Mouse (Mus musculus): ENCODE measurements around the gene Tbcb. TPM values are rescaled to one million over a fixed set of nuclear protein-coding genes. Genes with fewer than 3 reads are reported as not detected.

The Tbcb gene
- 168 TPM for polyA plus RNA-seq (2015; fragmentation: Illumina TruSeq; extraction: RNeasy Lipid Tissue Mini Kit (QIAGEN cat#74804); ENCODE audit: low read depth, low replicate concordance)

GRCm38 (mm10) chr7:30231669-30232454, at the start of gene Tbcb, which contains the start of gene Polr2i:
Tbcb (minus strand) TSS chr7:30232272.
Polr2i (plus strand) TSS chr7:30231948.

GRCm38 (mm10) chr7:30279951-30280669, 48.0 kb upstream of the Tbcb start, which contains the start of the genes Thap8 and Wdr62:
Thap8 (plus strand) TSS chr7:30280094.
Wdr62 (minus strand) TSS chr7:30280419.

GRCm38 (mm10) chr7:30235625-30236024, 3.6 kb upstream of the Tbcb start, which contains the start of gene Ovol3:
Ovol3 (minus strand) TSS chr7:30235725.

GRCm38 (mm10) chr7:30198481-30198971, 33.5 kb downstream of the Tbcb start, which contains the start of gene Capns1:
Capns1 (minus strand) TSS chr7:30198811.

GRCm38 (mm10) chr7:30183879-30184289, 48.2 kb downstream of the Tbcb start, which contains the start of gene Cox7a1:
Cox7a1 (plus strand) TSS chr7:30184144.

Other genes starting within 250 kb of the Tbcb start
- 1.8 TPM for gene Zfp568, start 248.3 kb downstream of the Tbcb start, polyA plus RNA-seq (2015; fragmentation: Illumina TruSeq; extraction: RNeasy Lipid Tissue Mini Kit (QIAGEN cat#74804); ENCODE audit: low read depth, low replicate concordance)
- 16.0 TPM for gene Zfp14, start 180.9 kb downstream of the Tbcb start, polyA plus RNA-seq (2015; fragmentation: Illumina TruSeq; extraction: RNeasy Lipid Tissue Mini Kit (QIAGEN cat#74804); ENCODE audit: low read depth, low replicate concordance)
- 5.0 TPM for gene Zfp82, start 159.4 kb downstream of the Tbcb start, polyA plus RNA-seq (2015; fragmentation: Illumina TruSeq; extraction: RNeasy Lipid Tissue Mini Kit (QIAGEN cat#74804); ENCODE audit: low read depth, low replicate concordance)
- gene Gm26920, start 141.9 kb downstream of the Tbcb start, polyA plus RNA-seq (2015; fragmentation: Illumina TruSeq; extraction: RNeasy Lipid Tissue Mini Kit (QIAGEN cat#74804); ENCODE audit: low read depth, low replicate concordance), result 0.83 TPM
- 7.6 TPM for gene Zfp566, start 141.7 kb downstream of the Tbcb start, polyA plus RNA-seq (2015; fragmentation: Illumina TruSeq; extraction: RNeasy Lipid Tissue Mini Kit (QIAGEN cat#74804); ENCODE audit: low read depth, low replicate concordance)
- gene Zfp260, start 137.5 kb downstream of the Tbcb start, polyA plus RNA-seq (2015; fragmentation: Illumina TruSeq; extraction: RNeasy Lipid Tissue Mini Kit (QIAGEN cat#74804); ENCODE audit: low read depth, low replicate concordance), result 67.4 TPM
- 13.2 TPM for gene Zfp382, start 110.3 kb downstream of the Tbcb start, polyA plus RNA-seq (2015; fragmentation: Illumina TruSeq; extraction: RNeasy Lipid Tissue Mini Kit (QIAGEN cat#74804); ENCODE audit: low read depth, low replicate concordance)
- gene Zfp146, start 62.5 kb downstream of the Tbcb start, polyA plus RNA-seq (2015; fragmentation: Illumina TruSeq; extraction: RNeasy Lipid Tissue Mini Kit (QIAGEN cat#74804); ENCODE audit: low read depth, low replicate concordance), result 38.1 TPM
- 10.0 TPM for gene Cox7a1, start 48.1 kb downstream of the Tbcb start, polyA plus RNA-seq (2015; fragmentation: Illumina TruSeq; extraction: RNeasy Lipid Tissue Mini Kit (QIAGEN cat#74804); ENCODE audit: low read depth, low replicate concordance)
- gene Capns1, start 33.5 kb downstream of the Tbcb start, polyA plus RNA-seq (2015; fragmentation: Illumina TruSeq; extraction: RNeasy Lipid Tissue Mini Kit (QIAGEN cat#74804); ENCODE audit: low read depth, low replicate concordance), result 226 TPM
- 79.0 TPM for gene Polr2i, start 324 bp downstream of the Tbcb start, polyA plus RNA-seq (2015; fragmentation: Illumina TruSeq; extraction: RNeasy Lipid Tissue Mini Kit (QIAGEN cat#74804); ENCODE audit: low read depth, low replicate concordance)
- not detected for gene Ovol3, start 3.5 kb upstream of the Tbcb start, polyA plus RNA-seq (2015; fragmentation: Illumina TruSeq; extraction: RNeasy Lipid Tissue Mini Kit (QIAGEN cat#74804); ENCODE audit: low read depth, low replicate concordance)
- gene Thap8, start 47.8 kb upstream of the Tbcb start, polyA plus RNA-seq (2015; fragmentation: Illumina TruSeq; extraction: RNeasy Lipid Tissue Mini Kit (QIAGEN cat#74804); ENCODE audit: low read depth, low replicate concordance), result not detected
- 1.8 TPM for gene Wdr62, start 48.1 kb upstream of the Tbcb start, polyA plus RNA-seq (2015; fragmentation: Illumina TruSeq; extraction: RNeasy Lipid Tissue Mini Kit (QIAGEN cat#74804); ENCODE audit: low read depth, low replicate concordance)
- 504 TPM for gene Clip3, start 59.5 kb upstream of the Tbcb start, polyA plus RNA-seq (2015; fragmentation: Illumina TruSeq; extraction: RNeasy Lipid Tissue Mini Kit (QIAGEN cat#74804); ENCODE audit: low read depth, low replicate concordance)
- 87.8 TPM for gene Alkbh6, start 76.4 kb upstream of the Tbcb start, polyA plus RNA-seq (2015; fragmentation: Illumina TruSeq; extraction: RNeasy Lipid Tissue Mini Kit (QIAGEN cat#74804); ENCODE audit: low read depth, low replicate concordance)
- 9.7 TPM for gene Syne4, start 82.5 kb upstream of the Tbcb start, polyA plus RNA-seq (2015; fragmentation: Illumina TruSeq; extraction: RNeasy Lipid Tissue Mini Kit (QIAGEN cat#74804); ENCODE audit: low read depth, low replicate concordance)
- 0.43 TPM for gene E130208F15Rik, start 89.5 kb upstream of the Tbcb start, polyA plus RNA-seq (2015; fragmentation: Illumina TruSeq; extraction: RNeasy Lipid Tissue Mini Kit (QIAGEN cat#74804); ENCODE audit: low read depth, low replicate concordance)
- 11.2 TPM for gene Sdhaf1, start 91.6 kb upstream of the Tbcb start, polyA plus RNA-seq (2015; fragmentation: Illumina TruSeq; extraction: RNeasy Lipid Tissue Mini Kit (QIAGEN cat#74804); ENCODE audit: low read depth, low replicate concordance)
- gene Lrfn3, start 130.5 kb upstream of the Tbcb start, polyA plus RNA-seq (2015; fragmentation: Illumina TruSeq; extraction: RNeasy Lipid Tissue Mini Kit (QIAGEN cat#74804); ENCODE audit: low read depth, low replicate concordance), result 13.9 TPM
- 90.8 TPM for gene Tyrobp, start 181.5 kb upstream of the Tbcb start, polyA plus RNA-seq (2015; fragmentation: Illumina TruSeq; extraction: RNeasy Lipid Tissue Mini Kit (QIAGEN cat#74804); ENCODE audit: low read depth, low replicate concordance)
- 1.6 TPM for gene Hcst, start 187.6 kb upstream of the Tbcb start, polyA plus RNA-seq (2015; fragmentation: Illumina TruSeq; extraction: RNeasy Lipid Tissue Mini Kit (QIAGEN cat#74804); ENCODE audit: low read depth, low replicate concordance)
- 2.7 TPM for gene Nfkbid, start 189.5 kb upstream of the Tbcb start, polyA plus RNA-seq (2015; fragmentation: Illumina TruSeq; extraction: RNeasy Lipid Tissue Mini Kit (QIAGEN cat#74804); ENCODE audit: low read depth, low replicate concordance)
- gene Aplp1, start 213.3 kb upstream of the Tbcb start, polyA plus RNA-seq (2015; fragmentation: Illumina TruSeq; extraction: RNeasy Lipid Tissue Mini Kit (QIAGEN cat#74804); ENCODE audit: low read depth, low replicate concordance), result 972 TPM
- gene Kirrel2, start 225.4 kb upstream of the Tbcb start, polyA plus RNA-seq (2015; fragmentation: Illumina TruSeq; extraction: RNeasy Lipid Tissue Mini Kit (QIAGEN cat#74804); ENCODE audit: low read depth, low replicate concordance), result 9.7 TPM
- gene Nphs1, start 226.0 kb upstream of the Tbcb start, polyA plus RNA-seq (2015; fragmentation: Illumina TruSeq; extraction: RNeasy Lipid Tissue Mini Kit (QIAGEN cat#74804); ENCODE audit: low read depth, low replicate concordance), result 1.9 TPM